Mouse (Mus musculus) embryo, embryonic 10.5 days (tissue): ENCODE data around the gene Kif17.
A peak's percentile ranks its signal among the peaks of the same experiment; 100 is the strongest.

Experiments
- DNase-seq: peaks from one replicate; pipeline ENCODE4 v3.0.0-alpha.2; 2015; ENCODE audit warnings: low spot score

The Kif17 gene

DNA sequence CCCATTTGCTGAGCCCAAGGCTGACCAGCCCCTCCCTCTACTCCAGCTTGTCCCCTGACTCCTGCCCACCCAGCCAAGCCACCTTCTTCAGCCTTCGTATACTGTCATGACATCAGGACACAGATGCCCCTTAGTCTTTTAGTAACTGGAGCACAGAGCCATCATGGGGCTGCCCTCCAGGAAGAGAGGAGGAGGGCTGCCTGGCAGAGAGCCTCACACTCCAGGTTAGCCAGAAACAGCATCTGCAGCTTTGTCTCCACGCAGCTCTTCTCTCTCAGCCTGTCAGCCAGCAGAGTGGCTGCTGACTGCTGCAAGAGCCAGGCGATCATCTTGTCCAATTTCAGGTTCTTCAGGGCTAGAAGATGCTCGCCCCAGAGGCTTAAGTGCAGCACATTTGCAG lies 63.6 kb downstream of the Kif17 start:
- DNase-seq, result no peak

DNA sequence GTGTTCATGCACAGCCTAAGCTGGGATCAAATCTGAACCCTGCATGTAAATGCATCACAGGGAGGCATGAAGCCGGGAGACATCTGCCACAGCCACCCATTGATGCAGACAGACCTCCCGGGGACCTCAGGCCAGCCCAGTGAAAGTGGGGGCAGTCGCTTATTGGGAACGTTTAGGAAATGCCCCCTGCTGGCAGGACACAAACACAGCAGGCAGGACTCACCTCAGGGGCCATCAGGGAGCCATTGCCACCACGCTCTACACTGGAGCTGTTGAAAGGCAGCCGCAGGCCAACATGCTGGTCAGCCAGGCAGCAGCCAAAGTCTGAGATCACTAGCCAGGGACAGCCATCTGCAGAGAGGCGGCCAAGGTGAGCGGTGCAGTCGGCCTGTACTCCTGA lies 65.5 kb downstream of the Kif17 start:
- peak; percentile 28 for DNase-seq

DNA sequence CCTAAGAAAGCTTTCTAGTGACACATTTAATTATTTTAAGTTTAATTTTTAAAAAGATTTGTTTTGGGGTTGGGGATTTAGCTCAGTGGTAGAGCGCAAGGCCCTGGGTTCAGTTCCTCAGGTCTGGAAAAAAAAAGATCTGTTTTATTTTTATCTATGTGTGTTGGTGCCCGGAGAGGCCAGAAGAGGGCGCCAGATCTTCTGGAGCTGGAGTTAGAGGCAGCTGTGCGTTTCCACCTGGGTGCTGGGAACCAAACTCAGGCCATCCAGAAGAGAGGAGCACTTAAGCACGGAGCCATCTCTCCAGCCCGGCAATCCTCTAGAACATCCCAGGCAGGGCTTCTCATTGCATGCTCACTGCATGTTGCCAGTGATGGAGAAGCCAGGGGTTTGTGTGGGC lies 66.1 kb downstream of the Kif17 start:
- no peak for DNase-seq

DNA sequence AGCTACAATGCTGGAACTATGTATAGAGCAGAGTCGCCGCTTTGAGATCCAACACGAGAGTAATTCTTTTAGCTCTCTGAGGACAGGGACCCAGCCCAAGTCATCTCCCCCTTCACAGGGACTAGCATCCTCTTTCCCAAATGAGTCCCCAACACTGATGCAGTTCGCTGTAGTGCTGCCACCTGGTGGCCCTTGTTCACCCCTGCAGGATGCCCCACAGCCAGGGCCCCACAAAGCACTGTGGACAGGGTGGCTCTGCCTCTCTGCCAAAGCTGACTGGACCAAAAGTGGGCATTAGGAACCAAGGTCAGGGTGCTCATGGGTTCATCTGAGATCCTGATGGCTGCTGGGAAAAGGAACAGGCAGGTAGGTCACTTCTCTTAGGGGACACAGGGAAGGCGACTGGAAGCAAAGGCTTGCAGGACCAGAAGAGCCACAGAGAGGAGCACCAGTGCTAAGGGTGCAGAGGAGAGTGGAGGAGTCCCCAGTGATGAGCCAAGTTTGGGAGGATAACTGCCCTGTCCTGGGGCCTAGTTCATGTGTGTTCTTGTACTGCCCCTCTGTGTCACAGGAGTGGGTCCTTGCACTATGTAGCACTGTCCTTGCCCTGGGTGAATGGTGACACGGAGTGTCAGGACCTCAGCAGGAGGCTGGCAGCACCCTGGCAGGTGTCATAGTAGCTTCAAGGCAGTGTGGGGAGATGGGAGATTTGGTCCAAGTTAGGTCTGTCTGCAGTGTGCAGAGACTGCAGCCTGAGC lies 68.5 kb downstream of the Kif17 start:
- peak; percentile 79 for DNase-seq

DNA sequence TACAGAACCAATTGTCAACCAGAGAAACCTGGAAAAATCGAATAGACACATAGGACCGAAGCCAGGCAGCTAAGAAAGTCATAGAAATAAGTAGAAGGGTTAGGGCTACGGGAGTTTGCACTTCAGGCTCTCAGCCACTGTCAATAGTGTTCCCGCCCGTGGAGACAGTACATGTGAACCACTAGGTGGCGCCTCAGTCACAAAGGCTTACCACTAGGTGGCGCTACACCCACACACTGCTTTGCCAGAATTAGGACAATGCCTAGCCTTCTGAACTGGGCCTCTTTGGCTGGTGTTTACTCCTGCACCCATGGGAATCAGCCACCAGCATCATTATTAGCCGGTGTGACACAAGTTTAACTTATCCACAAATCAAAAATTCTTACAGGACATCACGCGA lies 69.3 kb downstream of the Kif17 start:
- peak; percentile 92 for DNase-seq

DNA sequence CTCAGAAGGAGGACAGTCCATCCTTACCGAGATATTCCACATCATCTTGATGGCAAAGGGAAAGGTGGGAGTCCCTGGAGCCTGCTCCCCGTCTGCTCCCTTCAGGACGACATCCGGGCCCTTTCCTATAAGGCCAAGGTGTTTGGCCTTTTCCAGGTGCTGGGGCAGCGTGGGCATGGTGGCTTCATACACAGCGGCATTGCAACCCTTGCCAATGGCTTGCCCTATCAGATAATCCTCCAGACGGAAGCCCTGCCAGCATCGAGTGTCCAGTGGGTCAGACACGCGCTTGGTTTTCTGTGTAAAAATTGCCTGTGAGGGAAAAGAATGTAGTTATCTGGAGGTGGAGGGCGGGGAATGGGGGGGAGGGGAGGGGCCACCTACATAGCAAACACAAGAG lies 70.5 kb downstream of the Kif17 start:
- DNase-seq, result no peak

GRCm38 (mm10) chr4:138321488-138321887 lies 71.3 kb downstream of the Kif17 start:
- no peak for DNase-seq

DNA sequence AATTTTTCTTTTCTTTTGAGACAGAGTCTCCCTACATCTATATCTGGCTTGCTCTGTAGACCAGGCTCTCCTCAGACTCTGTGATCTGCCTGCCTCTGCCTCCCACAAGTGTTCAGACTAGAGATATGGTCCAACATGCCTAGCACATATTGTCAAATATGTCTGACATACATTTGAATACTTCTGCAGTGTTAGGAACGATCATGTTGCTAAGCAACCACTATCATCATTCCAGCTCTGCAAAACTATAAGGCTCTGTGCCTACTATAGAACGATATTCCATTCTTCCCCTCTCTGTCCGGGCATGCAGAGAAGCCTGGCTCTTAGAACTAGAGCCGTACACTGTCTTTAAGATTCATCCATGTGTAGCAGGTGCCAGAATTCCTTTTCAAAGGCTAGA lies 72.5 kb downstream of the Kif17 start:
- DNase-seq, result no peak

DNA sequence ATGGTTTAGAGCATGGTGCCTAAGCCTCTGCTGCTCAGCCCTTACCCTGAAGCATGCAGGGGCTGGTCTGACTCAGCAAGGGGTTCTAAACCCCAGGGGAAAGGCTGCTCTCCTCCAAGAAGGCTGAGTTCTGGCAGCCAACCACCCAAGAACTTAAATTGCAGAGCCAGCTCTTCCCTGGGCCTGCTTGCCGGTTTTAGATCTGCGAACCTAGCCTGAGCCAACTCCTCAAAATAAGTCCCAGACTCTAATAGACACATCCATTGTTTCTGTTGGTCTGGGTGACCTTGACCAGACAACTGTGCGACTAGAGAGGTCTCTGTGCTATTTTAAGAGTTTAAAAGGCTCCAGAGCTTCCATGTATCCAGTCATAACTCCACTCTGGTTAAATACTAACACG lies 73.5 kb downstream of the Kif17 start:
- DNase-seq, result no peak

DNA sequence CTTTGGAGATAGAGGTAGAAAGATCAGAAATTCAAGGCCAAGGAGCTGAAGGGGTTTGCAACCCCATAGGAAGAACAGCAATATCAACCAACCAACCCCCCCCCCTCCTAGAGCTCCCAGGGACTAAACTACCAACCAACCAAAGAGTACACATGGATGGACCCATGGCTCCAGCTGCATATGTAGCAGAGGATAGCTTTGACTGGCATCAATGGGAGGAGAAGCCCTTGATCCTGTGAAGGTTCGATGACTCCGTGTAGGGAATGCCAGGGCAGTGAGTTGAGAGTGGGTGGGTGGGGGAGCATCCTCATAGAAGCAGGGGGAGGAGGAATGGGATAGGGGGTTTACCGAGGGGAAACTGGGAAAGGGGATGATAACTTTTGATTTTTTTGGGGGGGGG lies 74.2 kb downstream of the Kif17 start:
- no peak for DNase-seq

GRCm38 (mm10) chr4:138325466-138326076 lies 75.3 kb downstream of the Kif17 start:
- peak; percentile 93 for DNase-seq

GRCm38 (mm10) chr4:138326077-138326695 lies 76.0 kb downstream of the Kif17 start, which contains the start of gene Pink1:
TSS of gene Pink1 (minus strand) at chr4:138326307.
- DNase-seq, result peak; percentile 92

DNA sequence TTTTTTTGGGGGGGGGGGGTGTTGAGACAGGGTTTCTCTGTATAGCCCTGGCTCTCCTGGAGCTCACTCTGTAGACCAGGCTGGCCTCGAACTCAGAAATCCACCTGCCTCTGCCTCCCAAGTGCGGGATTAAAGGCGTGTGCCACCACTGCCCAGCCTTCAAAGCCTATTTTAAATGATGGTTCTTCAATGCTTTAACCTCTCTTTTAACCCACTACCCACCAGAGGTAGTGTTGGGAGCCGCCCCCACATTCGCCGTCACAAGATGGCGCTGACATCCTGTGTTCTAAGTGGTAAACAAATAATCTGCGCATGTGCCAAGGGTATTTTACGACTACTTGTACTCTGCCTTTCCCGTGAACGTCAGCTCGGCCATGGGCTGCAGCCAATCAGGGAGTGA lies 76.9 kb downstream of the Kif17 start:
- DNase-seq, result peak; percentile 11

- DNase-seq, result peak; percentile 5
Observed at GRCm38 (mm10) chr4:138327891-138328470, 77.7 kb downstream of the Kif17 start.

- DNase-seq, result peak; percentile 58
Observed at GRCm38 (mm10) chr4:138330264-138330671, 80.0 kb downstream of the Kif17 start.

DNA sequence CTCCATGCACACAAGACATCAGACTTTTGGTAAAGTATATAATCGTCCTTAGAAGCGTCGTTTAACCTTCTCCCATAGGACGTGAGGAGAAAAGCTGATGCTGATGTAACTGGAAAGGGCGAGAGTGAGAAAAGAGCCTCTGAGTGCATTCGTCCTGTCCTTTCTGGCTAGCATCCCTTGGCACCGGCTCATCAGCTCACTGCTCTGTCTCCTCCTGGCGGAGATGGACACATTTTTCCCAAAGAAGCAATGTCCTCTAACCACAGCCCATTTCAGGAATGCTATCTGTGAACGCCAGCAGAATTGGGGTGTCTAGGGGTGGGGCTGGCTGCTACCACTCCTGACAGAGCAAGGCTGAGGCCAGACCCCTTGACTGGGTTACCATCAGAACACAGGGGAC lies 81.4 kb downstream of the Kif17 start:
- DNase-seq, result no peak

DNA sequence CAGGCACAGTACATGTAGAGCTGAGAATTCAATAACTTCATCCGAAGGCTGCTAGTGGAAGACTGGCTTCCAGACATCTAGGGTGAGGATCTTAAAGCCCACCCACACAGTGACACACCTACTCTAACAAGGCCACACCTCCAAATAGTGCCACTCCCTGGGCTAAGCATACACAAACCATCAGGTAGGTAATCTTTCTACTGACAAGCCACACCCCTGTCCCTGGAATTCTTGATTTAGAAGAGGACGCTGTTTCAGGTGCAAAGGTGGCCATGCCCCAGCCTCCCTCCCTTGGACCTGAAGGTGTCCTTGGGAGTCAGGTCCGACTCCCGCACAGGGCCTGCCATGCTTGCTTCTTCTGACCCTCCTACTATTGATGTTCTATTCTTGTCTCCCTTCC lies 82.9 kb downstream of the Kif17 start:
- DNase-seq, result no peak

DNA sequence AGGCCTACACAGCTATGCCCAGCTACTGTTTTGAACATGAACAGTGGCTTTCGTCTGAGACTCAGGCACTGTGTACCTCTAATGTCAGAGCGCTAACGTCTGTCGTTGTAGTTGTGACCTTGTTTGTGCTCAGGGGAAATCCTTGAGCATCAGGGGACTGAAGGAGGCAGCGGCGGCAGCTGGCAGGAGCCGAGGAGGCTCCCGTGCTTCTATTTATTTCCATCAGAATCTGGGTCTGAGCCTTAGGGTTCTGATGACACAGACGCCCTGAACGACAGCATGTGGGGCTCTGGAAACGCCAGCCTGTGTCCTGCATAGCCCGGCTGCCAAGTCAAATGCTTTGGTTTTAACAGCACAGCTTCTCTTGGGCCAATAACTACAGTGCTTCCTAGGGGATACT lies 84.8 kb downstream of the Kif17 start:
- no peak for DNase-seq

GRCm38 (mm10) chr4:138335648-138336047 lies 85.4 kb downstream of the Kif17 start:
- DNase-seq, result no peak

- DNase-seq, result no peak
Observed at GRCm38 (mm10) chr4:138336876-138337275, 86.6 kb downstream of the Kif17 start.

DNA sequence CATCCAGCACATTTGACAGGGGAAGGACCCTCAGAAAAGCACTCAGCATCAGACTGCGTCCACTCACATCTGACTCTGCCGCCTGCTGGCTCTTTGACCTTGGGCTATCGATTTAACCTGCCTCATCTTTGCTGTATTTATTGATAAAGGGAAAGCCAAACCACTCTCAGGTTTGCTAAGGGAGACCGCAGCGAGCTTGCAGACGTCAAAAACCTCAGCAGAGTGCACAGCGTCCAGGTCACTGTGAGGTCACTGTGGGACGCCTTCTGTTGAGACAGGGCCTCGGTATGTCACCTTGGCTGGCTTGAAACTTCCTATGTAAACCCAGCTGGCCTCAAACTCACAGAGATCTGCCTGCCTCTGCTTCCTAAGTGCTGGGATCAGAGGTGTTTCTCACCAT lies 87.1 kb downstream of the Kif17 start:
- DNase-seq, result no peak

- peak; percentile 67 for DNase-seq
Observed at GRCm38 (mm10) chr4:138339963-138340362, 89.7 kb downstream of the Kif17 start.

DNA sequence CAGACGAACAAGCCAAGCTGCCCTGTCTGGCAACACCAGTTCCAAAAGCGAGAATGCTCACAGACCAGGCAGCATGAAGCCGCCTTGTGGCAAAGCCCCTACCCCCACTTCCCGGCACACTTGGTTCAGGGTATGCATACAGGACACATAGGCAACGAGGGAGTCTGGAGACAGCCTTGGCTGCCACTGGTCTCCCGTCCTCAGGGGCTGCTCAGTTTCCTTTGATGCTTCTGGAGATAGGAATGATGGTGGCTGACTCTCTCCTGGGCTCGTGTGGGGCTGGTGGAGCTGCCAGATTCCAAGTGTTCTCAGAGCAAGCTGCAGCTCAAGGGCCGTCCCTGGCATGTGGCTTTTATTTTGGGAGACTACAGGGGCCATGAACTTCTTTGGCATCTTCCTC lies 91.2 kb downstream of the Kif17 start:
- DNase-seq, result no peak
